Mouse (Mus musculus): ENCODE measurements around the gene Nlrp10.

Nlrp10 gene

DNA sequence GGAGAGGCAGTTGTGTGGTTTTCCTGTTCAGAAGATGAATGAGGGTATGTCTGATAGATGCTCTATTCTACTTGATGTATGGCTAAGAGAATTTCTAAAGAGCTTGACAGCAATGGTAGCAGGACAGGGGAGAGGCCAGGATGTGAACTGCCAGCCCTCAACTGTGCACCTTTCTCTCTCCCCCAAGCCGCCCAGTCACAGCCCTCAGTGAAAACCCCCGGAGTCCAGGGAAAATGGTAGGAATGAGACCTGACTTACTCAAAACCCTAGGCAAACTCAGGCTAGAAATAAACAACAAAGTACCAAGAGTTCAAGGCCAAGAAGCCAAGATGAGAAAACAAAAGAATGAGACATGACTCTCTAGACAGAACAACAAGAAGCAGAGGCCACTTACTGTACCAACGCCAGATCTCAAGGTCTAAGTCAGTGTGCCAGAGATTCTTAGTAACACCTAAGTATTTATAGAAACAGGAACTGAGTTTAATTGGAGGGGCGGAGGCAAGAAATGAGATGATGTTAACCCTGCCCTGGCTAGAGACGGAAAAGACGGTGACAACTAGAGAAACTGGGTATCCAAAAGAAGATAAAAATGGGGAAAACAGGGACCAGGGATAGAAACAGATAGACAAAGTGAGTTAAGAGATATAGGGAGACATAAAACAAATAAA lies at the start of gene Nlrp10:
Gene Nlrp10, minus strand, starts transcription at position 453 of the 668 bp plus-strand sequence.
- no peak for DNase-seq

- DNase-seq: peak; percentile 62 to 75
Observed at GRCm38 (mm10) chr7:108972273-108972672, 42.3 kb upstream of the Nlrp10 start.

DNA sequence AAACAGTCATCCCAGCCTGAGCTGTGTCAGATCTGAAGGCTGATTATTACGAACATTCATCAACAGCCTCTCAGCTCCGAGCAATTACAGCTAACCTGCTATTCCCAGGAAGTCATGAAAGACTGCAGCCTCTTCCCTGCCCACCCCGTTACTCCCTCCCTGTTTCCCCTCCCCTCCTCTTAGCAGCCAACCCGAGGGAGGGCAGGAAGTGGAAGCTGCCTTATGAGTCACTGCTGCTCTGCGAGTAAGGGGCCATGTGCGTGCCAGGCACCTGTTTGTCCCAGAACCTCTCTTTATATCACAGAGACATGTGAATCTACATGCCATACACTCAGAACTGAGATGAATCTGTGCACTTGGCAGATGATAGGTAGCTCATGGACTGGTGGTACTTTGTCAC lies 38.2 kb upstream of the Nlrp10 start:
- no peak for DNase-seq

- DNase-seq: peak; percentile 72 to 80
Observed at GRCm38 (mm10) chr7:108966742-108967362, 36.9 kb upstream of the Nlrp10 start.

- DNase-seq: no peak
Observed at GRCm38 (mm10) chr7:108965968-108966367, 36.0 kb upstream of the Nlrp10 start.

DNA sequence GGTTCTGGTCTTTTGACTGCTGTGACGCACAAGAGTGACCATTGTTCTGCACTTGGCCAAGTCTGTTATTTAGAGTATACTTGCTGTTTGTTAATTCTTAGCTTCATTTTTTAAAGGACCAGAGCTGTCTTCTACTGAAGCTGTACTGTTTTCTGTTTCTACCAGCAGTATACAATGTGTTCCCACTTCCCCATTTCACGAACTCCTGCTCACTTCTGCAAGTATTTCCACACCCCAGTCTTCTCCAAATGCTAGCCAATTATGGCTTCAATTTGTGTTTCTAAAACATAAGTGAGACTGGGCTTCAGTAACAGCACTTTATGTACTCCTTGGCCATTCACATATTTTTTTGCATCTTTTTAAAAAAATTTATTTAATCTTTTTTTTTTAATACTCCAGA lies 27.8 kb upstream of the Nlrp10 start:
- DNase-seq: no peak

DNA sequence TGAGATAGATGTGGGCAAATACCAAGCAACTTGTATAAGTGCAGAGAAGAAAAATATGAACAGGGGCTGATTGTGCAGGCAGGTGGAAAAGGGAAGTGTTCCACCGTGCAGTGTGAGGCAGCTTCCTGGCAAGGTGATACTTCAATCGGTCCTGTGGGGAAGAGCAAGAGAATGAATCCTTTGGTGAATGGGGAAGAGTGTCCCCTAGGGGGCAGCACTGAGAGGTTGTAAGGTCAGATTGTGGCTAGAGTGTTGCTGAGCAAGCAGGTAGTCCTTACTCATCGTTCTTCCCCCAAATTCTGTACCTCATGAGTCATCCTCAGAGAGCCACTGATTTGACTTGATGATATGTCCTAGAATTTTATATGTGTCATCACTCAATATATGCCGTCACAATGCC lies 24.2 kb upstream of the Nlrp10 start:
- DNase-seq: peak in 1 of 2 experiments; percentile 56

DNA sequence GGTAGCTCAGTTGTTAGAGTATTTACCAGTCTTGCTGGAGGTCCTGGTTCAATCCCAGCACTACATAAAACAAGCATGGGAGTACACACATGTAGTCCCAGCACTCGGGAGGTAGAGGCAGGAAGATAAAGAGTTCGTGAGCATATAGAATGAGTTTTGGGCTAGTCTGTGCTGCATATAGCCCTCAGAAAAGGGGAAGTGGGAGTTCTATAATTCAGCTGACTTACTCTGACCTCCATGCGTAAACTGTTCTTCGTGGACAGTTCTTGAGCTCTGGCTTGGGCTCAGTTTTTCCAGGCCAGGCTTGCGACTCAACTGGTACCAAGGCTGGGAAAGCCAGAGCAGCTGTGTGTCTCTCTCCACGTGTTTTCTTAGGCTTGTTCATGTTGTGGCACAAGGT lies 22.8 kb upstream of the Nlrp10 start:
- DNase-seq: no peak

DNA sequence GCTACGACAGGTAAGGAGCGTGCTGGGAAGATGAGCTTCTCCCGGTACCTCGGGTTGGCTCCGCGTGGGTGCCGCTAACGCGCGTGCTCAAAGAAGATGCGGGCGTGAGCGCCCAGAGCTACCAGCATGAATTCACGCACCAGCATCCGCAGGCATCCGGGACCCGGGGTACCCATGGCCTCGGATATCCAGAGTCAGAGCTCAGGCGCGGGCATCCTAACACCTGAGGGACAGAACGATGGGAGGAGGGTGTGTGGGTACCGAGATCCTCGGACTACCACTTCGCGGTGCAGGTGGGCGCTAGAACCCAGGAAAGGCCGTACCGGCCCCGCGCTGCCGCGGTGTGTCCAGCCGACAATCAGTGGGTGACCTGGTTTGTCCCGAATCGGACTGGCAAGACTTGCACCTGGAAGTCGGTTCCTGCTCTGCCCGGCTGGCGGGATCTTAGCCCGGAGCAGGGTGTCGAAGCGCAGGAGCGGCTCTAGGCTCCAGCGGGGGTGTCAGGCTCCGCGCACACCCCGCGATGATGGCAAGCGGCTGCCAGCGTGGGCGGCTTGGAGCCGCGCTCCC lies 20.9 kb upstream of the Nlrp10 start:
- peak; percentile 72 to 80 for DNase-seq

- peak in 1 of 2 experiments; percentile 83 for DNase-seq
Observed at GRCm38 (mm10) chr7:108950312-108950761, 20.4 kb upstream of the Nlrp10 start, which contains the start of gene Tub. Gene Tub (plus strand): TSS chr7:108950338.

DNA sequence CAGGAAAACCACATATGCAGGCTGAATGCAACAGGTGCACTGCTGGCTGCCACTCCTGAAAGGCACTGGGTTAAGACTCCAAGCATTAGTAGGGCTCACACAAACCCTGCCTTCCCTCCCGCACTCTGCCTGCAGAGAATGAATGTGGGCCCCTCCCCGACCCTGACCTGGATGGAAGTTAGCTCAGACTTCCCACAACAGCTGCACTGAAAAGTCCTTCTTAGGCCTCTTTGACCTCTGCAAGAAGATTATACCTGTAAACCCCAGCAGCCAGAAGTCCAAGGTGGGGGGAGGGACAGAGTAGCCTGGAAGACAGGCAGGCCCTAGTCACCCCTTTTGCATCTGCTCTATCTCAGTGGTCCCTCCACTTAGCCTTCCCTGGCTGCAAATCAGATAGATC lies 19.3 kb upstream of the Nlrp10 start:
- DNase-seq: no peak

DNA sequence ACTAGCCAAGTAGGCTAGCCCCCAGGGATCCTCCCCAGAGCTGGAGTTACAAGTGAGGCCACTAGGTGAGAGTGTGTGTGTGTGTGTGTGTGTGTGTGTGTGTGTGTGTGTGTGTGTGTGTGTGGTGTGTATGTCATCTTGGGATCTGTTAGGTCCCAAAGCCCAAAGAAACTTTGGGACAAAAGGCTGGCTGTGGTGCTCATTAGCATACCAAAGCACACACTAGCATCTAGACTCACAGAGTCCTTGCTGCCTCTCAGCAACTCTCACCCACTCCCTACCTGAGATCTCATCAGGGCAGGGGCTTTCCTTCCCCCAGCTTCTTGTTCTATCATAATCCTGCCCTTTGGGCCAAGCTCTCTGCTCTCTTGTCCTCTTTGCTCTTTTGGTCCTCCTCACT lies 18.6 kb upstream of the Nlrp10 start:
- DNase-seq: no peak

GRCm38 (mm10) chr7:108944002-108944401 lies 14.0 kb upstream of the Nlrp10 start:
- peak; percentile 62 to 70 for DNase-seq

DNA sequence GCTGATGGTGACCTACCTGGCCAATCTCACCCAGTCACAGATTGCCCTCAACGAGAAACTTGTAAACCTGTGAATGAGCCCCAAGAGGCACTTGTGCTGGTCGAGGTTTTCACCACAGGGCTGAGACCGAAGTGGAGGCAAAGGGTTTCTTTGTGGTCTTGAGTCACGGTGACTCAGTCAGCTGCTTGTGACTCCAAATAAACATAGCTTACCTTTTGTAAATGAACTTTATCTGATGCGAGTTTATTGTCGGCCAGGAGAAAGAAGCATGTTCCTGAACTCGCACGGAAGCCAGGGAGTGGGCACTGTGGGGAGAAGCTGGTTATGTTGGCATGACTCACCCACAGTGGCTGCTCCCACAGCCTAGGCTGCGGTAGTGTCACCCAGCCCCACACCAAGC lies 11.5 kb upstream of the Nlrp10 start:
- no peak for DNase-seq

GRCm38 (mm10) chr7:108936591-108936990 lies 6.6 kb upstream of the Nlrp10 start:
- DNase-seq: no peak

DNA sequence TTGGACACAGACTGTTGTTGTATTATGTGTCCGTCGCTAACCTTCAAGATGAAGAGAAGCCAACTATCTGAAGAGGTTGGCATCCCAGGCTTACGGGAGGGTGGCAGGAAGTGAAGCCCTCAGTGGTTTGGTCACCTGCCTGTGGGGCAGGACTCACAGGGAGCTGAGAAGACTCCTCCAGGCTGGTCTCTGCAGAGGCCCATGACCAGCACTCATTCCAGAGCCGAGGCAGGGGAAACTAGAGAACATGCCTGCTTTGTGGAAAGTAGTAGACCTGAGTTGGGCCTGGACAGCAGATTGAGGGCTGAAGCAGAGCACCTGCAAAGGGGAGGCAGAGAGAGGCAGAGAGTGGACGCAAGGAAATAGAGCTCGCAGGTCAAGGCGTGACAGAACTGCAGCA lies 5.4 kb upstream of the Nlrp10 start:
- no peak for DNase-seq

GRCm38 (mm10) chr7:108934836-108935235 lies 4.9 kb upstream of the Nlrp10 start:
- DNase-seq: no peak

GRCm38 (mm10) chr7:108933794-108934731 lies 4.1 kb upstream of the Nlrp10 start, which contains the start of gene Eif3f:
Gene Eif3f (plus strand): TSS chr7:108934417.
- peak; percentile 94 to 95 for DNase-seq

DNA sequence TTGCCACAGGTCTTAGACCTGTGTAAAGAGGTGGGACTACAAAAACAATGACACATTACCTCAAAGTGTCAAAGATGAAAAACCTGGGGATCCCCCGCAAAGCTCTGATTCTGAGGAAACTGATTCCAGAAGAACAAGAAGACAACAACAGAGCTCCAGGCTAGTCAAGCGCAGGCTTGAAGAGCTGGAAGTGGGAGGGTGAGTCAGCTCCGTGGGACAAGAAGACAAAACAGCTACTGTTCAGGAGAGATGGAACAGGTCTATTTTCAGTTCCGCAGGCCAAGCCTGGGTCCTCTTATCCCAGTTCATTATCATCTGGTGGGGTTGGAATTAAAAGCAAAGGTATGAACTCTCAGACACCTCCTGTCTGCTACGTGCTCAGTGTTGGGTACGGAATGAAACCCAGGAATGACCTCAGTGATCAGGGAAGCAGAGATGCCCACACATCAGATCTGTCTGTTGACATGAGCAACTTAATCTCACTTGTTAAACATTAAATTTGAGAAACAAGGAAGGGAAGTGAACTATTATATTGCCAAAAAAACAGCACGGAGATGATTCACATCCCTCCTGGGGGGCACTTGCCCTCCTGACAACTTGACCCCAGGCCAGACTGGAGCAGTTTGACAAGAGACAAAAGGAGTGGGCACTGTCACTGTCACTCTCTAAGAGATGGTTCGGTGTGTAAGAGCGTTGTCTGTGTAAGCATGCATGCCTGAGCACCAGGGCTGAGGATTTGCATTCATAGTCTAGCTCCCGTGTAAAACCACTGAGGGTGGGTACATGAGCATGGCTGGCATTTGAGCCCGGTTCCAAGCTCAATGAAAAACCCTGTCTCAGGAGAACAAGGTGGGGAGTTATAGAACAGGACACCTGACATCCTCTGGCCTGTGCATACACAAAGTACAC lies 1.4 kb downstream of the Nlrp10 start:
- DNase-seq: no peak

GRCm38 (mm10) chr7:108927043-108927442 lies 2.9 kb downstream of the Nlrp10 start:
- DNase-seq: no peak

DNA sequence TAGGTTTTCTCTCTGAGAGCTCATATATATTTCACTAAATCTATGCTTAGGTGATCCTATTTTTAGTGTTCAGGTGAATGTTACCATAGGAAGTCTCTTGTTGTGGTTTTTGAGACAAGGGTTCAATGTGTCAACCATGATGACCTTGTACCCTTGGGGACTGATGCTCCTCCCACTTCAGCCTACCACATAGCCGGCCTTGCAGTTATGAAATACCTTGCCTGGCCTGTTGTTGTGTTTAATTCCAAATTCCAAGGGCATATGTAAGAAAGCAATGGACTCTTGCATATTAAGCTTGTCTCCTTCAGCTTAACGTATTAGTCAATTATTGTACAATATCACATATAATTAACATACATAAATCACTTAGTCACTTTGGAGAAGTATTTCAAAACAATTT lies 26.0 kb downstream of the Nlrp10 start:
- no peak for DNase-seq

- no peak for DNase-seq
Observed at GRCm38 (mm10) chr7:108894320-108894719, 35.7 kb downstream of the Nlrp10 start, which contains the start of gene Olfr519. Gene Olfr519 (minus strand): TSS chr7:108894420.

All from cerebellum, postnatal 25 days (tissue).